Mouse (Mus musculus): ENCODE data around the gene Ap5z1. TPM values are rescaled to one million over a fixed set of nuclear protein-coding genes. Genes with fewer than 3 reads are reported as not detected.

Ap5z1 gene
- polyA plus RNA-seq, 1 experiment from 2014 or later: 9.6 TPM

GRCm38 (mm10) chr5:142473696-142474095 is 10.0 kb downstream of the Ap5z1 start:
- ATAC-seq (ENCODE audit: low FRiP score): peak; percentile 34; the same call in 1 of the 2 replicates
- Histone ChIP-seq H3K4me1 (replicated peaks; ENCODE audit: control insufficient read depth, insufficient read depth, low read length) (no peaks in the 10 kb centered on the region), H3K9ac (ENCODE audit: low read depth, low read length) (0 out of 2 replicates have a peak overlapping the region, but pooled peaks have one; percentile 11), H3K36me3 (ENCODE audit: control insufficient read depth, insufficient read depth, low read length) (0 out of 2 replicates have a peak, but pooled peaks cover 4% of the 10 kb centered on the region), H3K4me3 (ENCODE audit: low read depth, low read length) (no peak overlapping the region), H3K4me2 (replicated peaks; ENCODE audit: low read depth, low read length) (no peak overlapping the region), H3K27me3 (ENCODE audit: control insufficient read depth, insufficient read depth, low read length) (no peaks in the 10 kb centered on the region), H3K27ac (ENCODE audit: low read depth, low read length) (no peak overlapping the region), H3K9me3 (ENCODE audit: control insufficient read depth, low read length) (no peaks in the 10 kb centered on the region)
- peak; percentile 21 for DNase-seq (ENCODE audit: low spot score)
- 52% methylated on average over 10 of the region's 10 CpGs for WGBS

DNA sequence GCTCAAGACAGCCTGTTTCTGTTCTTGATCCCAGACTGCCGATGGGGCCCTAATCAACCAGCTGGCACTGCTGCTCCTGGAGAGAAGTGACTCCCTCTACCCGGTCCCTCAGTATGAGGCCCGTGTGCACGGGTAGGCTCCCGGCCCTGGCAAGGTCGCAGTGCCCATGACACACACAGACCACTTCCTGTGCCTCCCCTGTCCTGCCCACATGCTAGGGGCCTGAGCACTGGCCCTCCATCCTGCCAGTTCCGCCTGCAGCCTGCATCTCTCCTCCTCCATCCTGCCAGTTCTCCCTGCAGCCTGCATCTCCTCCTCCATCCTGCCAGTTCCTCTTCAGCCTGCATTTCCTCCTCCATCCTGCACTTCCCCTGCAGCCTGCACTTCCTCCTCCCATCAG is 11.9 kb downstream of the Ap5z1 start:
- Histone ChIP-seq H3K4me3 (ENCODE audit: low read depth, low read length) (no peak overlapping the region), H3K27ac (ENCODE audit: low read depth, low read length) (no peak overlapping the region), H3K4me2 (replicated peaks; ENCODE audit: low read depth, low read length) (no peak overlapping the region), H3K4me1 (replicated peaks; ENCODE audit: control insufficient read depth, insufficient read depth, low read length) (no peaks in the 10 kb centered on the region), H3K9ac (ENCODE audit: low read depth, low read length) (no peak overlapping the region), H3K27me3 (ENCODE audit: control insufficient read depth, insufficient read depth, low read length) (no peaks in the 10 kb centered on the region), H3K36me3 (ENCODE audit: control insufficient read depth, insufficient read depth, low read length) (no peaks in the 10 kb centered on the region), H3K9me3 (ENCODE audit: control insufficient read depth, low read length) (no peaks in the 10 kb centered on the region)
- WGBS: 87% methylated on average over 7 of the region's 7 CpGs
- no peak for ATAC-seq (ENCODE audit: low FRiP score)
- no peak for DNase-seq (ENCODE audit: low spot score)

DNA sequence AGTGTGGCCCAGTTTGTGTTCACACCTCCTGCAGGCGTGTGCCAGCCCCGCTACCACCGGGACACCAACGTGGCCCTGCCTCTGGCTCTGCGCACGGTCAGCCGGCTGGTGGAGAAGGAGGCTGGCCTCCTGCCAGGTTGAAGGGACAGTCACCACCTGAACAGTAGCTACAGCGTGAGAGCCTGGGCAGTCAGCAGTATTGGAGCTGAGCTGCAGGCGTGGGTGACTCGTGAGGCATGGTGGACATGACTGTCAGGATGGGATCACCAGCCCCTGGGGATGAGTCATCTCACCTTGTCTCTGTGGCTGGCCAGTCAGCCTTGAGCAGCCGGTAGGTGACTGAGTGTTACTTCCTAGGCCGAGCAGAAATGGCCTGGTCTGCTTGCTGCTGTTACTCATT is 13.6 kb downstream of the Ap5z1 start:
- DNase-seq (ENCODE audit: low spot score) (no peak), ATAC-seq (ENCODE audit: low FRiP score) (no peak)
- no peak overlapping the region for H3K4me2 ChIP-seq (replicated peaks; ENCODE audit: low read depth, low read length)
- WGBS: 89% methylated on average over 12 of the region's 12 CpGs
- H3K4me1 ChIP-seq (replicated peaks; ENCODE audit: control insufficient read depth, insufficient read depth, low read length): no peaks in the 10 kb centered on the region
- H3K27ac ChIP-seq (ENCODE audit: low read depth, low read length): no peak overlapping the region
- H3K9me3 ChIP-seq (ENCODE audit: control insufficient read depth, low read length): no peaks in the 10 kb centered on the region
- H3K36me3 ChIP-seq (ENCODE audit: control insufficient read depth, insufficient read depth, low read length): no peaks in the 10 kb centered on the region
- H3K9ac ChIP-seq (ENCODE audit: low read depth, low read length): no peak overlapping the region
- no peak overlapping the region for H3K4me3 ChIP-seq (ENCODE audit: low read depth, low read length)
- no peaks in the 10 kb centered on the region for H3K27me3 ChIP-seq (ENCODE audit: control insufficient read depth, insufficient read depth, low read length)

- Histone ChIP-seq H3K27me3 (ENCODE audit: control insufficient read depth, insufficient read depth, low read length) (no peaks in the 10 kb centered on the region), H3K27ac (ENCODE audit: low read depth, low read length) (no peak overlapping the region), H3K36me3 (ENCODE audit: control insufficient read depth, insufficient read depth, low read length) (no peaks in the 10 kb centered on the region), H3K4me1 (replicated peaks; ENCODE audit: control insufficient read depth, insufficient read depth, low read length) (no peaks in the 10 kb centered on the region), H3K4me2 (replicated peaks; ENCODE audit: low read depth, low read length) (no peak overlapping the region), H3K9ac (ENCODE audit: low read depth, low read length) (no peak overlapping the region), H3K9me3 (ENCODE audit: control insufficient read depth, low read length) (no peaks in the 10 kb centered on the region), H3K4me3 (ENCODE audit: low read depth, low read length) (no peak overlapping the region)
- 87% methylated on average over 5 of the region's 5 CpGs for WGBS
- ATAC-seq (ENCODE audit: low FRiP score): no peak
- no peak for DNase-seq (ENCODE audit: low spot score)
Observed at GRCm38 (mm10) chr5:142477866-142478615, 14.3 kb downstream of the Ap5z1 start.

GRCm38 (mm10) chr5:142478829-142479435 is 15.2 kb downstream of the Ap5z1 start:
- Histone ChIP-seq H3K9me3 (ENCODE audit: control insufficient read depth, low read length) (no peaks in the 10 kb centered on the region), H3K36me3 (ENCODE audit: control insufficient read depth, insufficient read depth, low read length) (no peaks in the 10 kb centered on the region), H3K4me1 (replicated peaks; ENCODE audit: control insufficient read depth, insufficient read depth, low read length) (no peaks in the 10 kb centered on the region), H3K4me3 (ENCODE audit: low read depth, low read length) (no peak overlapping the region), H3K9ac (ENCODE audit: low read depth, low read length) (no peak overlapping the region), H3K4me2 (replicated peaks; ENCODE audit: low read depth, low read length) (no peak overlapping the region), H3K27me3 (ENCODE audit: control insufficient read depth, insufficient read depth, low read length) (no peaks in the 10 kb centered on the region), H3K27ac (ENCODE audit: low read depth, low read length) (no peak overlapping the region)
- DNase-seq (ENCODE audit: low spot score) (peak; percentile 93), ATAC-seq (ENCODE audit: low FRiP score) (peak; percentile 59)
- 34% methylated on average over 17 of the region's 17 CpGs for WGBS

DNA sequence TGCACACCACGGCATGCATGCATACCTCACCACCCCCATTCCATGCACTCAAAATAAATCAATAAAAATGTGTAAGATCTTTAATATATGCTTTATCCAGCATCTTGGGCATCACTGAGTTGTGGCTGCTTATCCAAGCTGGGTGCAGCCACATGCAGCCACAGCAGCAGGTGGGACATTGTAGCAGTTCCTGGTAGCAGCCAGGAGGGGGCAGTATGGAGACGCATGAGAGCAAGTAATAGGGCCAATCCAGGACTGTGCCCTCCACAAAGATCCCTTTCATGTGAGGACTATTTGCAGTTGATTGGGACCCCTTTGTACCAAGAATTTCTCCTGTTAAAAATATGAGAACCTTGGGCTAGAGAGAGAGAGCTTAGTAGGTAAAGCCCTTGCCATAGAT is 18.8 kb downstream of the Ap5z1 start:
- no peak overlapping the region for H3K27ac ChIP-seq (ENCODE audit: low read depth, low read length)
- WGBS: 71% methylated on average over 2 of the region's 2 CpGs
- ATAC-seq (ENCODE audit: low FRiP score): no peak
- H3K4me1 ChIP-seq (replicated peaks; ENCODE audit: control insufficient read depth, insufficient read depth, low read length): no peaks in the 10 kb centered on the region
- DNase-seq (ENCODE audit: low spot score): peak; percentile 32
- H3K9me3 ChIP-seq (ENCODE audit: control insufficient read depth, low read length): no peaks in the 10 kb centered on the region
- H3K4me3 ChIP-seq (ENCODE audit: low read depth, low read length): no peak overlapping the region
- no peaks in the 10 kb centered on the region for H3K27me3 ChIP-seq (ENCODE audit: control insufficient read depth, insufficient read depth, low read length)
- H3K4me2 ChIP-seq (replicated peaks; ENCODE audit: low read depth, low read length): no peak overlapping the region
- no peak overlapping the region for H3K9ac ChIP-seq (ENCODE audit: low read depth, low read length)
- no peaks in the 10 kb centered on the region for H3K36me3 ChIP-seq (ENCODE audit: control insufficient read depth, insufficient read depth, low read length)

GRCm38 (mm10) chr5:142483581-142483980 is 19.8 kb downstream of the Ap5z1 start:
- Histone ChIP-seq H3K27ac (ENCODE audit: low read depth, low read length) (no peak overlapping the region), H3K4me1 (replicated peaks; ENCODE audit: control insufficient read depth, insufficient read depth, low read length) (no peaks in the 10 kb centered on the region), H3K27me3 (ENCODE audit: control insufficient read depth, insufficient read depth, low read length) (no peaks in the 10 kb centered on the region), H3K9me3 (ENCODE audit: control insufficient read depth, low read length) (no peaks in the 10 kb centered on the region), H3K9ac (ENCODE audit: low read depth, low read length) (no peak overlapping the region), H3K4me2 (replicated peaks; ENCODE audit: low read depth, low read length) (no peak overlapping the region), H3K36me3 (ENCODE audit: control insufficient read depth, insufficient read depth, low read length) (no peaks in the 10 kb centered on the region), H3K4me3 (ENCODE audit: low read depth, low read length) (no peak overlapping the region)
- WGBS: 88% methylated on average over 5 of the region's 5 CpGs
- DNase-seq (ENCODE audit: low spot score) (no peak), ATAC-seq (ENCODE audit: low FRiP score) (no peak)

DNA sequence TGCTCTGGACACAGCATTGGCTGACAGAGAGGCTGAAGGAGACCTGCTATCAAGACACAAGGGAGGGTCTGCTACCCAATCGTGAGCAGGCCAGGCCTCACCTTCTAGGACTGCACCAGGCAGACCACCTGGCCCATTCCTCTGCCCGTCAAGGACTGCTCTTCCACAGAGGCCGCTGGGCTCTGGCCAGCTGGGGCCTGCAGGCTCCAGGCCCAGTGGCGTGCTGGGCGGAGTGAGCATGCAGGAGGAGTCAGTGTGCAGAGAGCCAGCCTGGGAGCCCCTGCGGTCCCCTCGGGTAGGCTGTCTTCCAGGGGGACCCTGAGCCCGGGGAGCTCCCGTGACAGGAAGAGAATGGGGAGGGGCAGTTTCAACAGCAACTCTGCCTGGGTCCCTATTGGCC is 22.9 kb downstream of the Ap5z1 start:
- H3K27ac ChIP-seq (ENCODE audit: low read depth, low read length): no peak overlapping the region
- H3K4me3 ChIP-seq (ENCODE audit: low read depth, low read length): no peak overlapping the region
- no peaks in the 10 kb centered on the region for H3K27me3 ChIP-seq (ENCODE audit: control insufficient read depth, insufficient read depth, low read length)
- H3K9me3 ChIP-seq (ENCODE audit: control insufficient read depth, low read length): no peaks in the 10 kb centered on the region
- ATAC-seq (ENCODE audit: low FRiP score) (no peak), DNase-seq (ENCODE audit: low spot score) (no peak)
- H3K9ac ChIP-seq (ENCODE audit: low read depth, low read length): no peak overlapping the region
- H3K36me3 ChIP-seq (ENCODE audit: control insufficient read depth, insufficient read depth, low read length): no peaks in the 10 kb centered on the region
- WGBS: 68% methylated on average over 9 of the region's 9 CpGs
- no peak overlapping the region for H3K4me2 ChIP-seq (replicated peaks; ENCODE audit: low read depth, low read length)
- H3K4me1 ChIP-seq (replicated peaks; ENCODE audit: control insufficient read depth, insufficient read depth, low read length): no peaks in the 10 kb centered on the region
